Mouse (Mus musculus) erythroid progenitor cell, adult 5-6 weeks (primary cell): ENCODE data around the gene Fam131a. TPM values are rescaled to one million over a fixed set of nuclear protein-coding genes. Genes with fewer than 3 reads are reported as not detected.

Experiments used
- ATAC-seq: replicated peaks from 2 replicates; pipeline ENCODE4 v1.8.0; 2016; ENCODE audit warnings: moderate number of reproducible peaks, mild to moderate bottlenecking, moderate TSS enrichment, inconsistent platforms; ENCODE audit not compliant: poor library complexity, low FRiP score, severe bottlenecking
- total RNA-seq, 2 experiments: library from RNA; stranded (forward) in 1 of 2; stranded (reverse) in 1 of 2; fragments of 150-400 nt in 1 of 2; fragments of 186-747, 209-891 nt in 1 of 2; gene quantifications; 2 replicates each; pipeline versions ENCODE4 v1.2.3 to v1.2.4; 2015 to 2017; ENCODE audit warnings: low replicate concordance in 2 of 2

Gene Fam131a
- total RNA-seq, 2 experiments from 2014 or later = not detected

DNA sequence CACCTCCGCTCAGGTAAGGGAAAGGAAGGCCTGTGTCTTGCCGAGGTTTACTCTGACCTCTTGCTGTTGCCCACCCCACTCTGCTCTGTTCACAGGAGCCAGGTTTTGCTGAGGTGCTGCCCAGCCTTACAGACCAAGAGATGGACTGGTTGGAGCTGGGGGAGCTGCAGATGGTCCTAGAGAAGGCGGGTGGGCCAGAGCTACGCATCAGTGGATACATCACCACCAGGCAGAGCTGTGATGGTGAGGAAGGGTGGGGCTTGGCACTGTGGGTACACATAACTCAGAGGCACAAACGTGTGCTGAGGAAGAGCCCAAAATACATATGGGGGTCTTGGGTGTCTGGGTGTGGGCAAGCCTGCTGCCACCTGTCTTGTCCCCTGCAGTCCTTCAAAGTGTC lies 42.6 kb downstream of the Fam131a start:
- ATAC-seq = no peak

GRCm38 (mm10) chr16:20736168-20736567 lies 43.1 kb downstream of the Fam131a start:
- no peak for ATAC-seq

DNA sequence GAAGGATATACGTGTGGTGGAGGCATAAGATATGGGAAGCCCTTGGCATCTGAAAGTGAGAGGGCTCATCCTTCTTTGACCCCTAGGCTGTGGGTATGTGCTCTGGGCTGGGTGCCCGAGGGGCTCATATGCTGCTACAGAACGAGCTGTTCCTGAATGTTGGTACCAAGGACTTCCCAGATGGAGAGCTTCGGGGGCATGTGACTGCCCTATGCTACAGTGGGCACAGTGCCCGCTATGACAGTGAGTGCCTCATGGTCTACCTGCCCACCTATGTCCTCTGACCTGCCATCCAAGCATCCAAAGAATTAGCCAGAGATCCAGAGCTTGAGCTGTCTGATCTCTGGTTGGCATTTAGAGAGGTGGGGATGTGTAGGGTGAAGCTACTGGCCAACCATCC lies 43.8 kb downstream of the Fam131a start:
- ATAC-seq = no peak

GRCm38 (mm10) chr16:20739845-20740244 lies 46.8 kb downstream of the Fam131a start:
- no peak for ATAC-seq

GRCm38 (mm10) chr16:20746641-20747040 lies 53.6 kb downstream of the Fam131a start:
- ATAC-seq = no peak

DNA sequence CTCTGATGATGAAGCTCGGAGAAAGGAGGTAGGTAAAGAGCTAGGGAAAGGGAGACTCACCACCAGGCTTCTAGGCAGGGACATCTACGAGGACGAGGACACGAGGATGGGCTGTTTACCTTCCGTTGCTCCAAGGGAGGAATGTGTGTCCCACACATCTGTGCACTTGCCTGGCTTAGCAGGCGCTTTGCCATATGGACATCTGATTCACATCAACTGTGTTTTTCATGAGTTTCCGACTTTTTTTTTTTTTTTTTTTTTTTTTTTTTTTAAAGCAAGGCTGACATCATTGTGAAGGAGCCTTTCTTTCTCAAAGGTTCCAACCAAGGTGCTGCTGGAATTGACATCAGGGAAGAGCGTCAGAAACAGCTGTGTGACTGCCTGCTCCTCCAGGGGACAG lies 57.5 kb downstream of the Fam131a start:
- ATAC-seq = no peak

Other genes starting within 250 kb of the Fam131a start
- 33.2 and 54.9 TPM in 2 replicates for gene Eif2b5, start 194.4 kb upstream of the Fam131a start, total RNA-seq (2015; ENCODE audit: low replicate concordance)
- gene Eif2b5, start 194.4 kb upstream of the Fam131a start, total RNA-seq (2017; ENCODE audit: low replicate concordance) = 11.5 and 18.9 TPM in 2 replicates
- 6.1 and 18.0 TPM in 2 replicates for gene Dvl3, start 176.3 kb upstream of the Fam131a start, total RNA-seq (2015; ENCODE audit: low replicate concordance)
- 1.3 and 3.6 TPM in 2 replicates for gene Dvl3, start 176.3 kb upstream of the Fam131a start, total RNA-seq (2017; ENCODE audit: low replicate concordance)
- gene Ap2m1, start 157.8 kb upstream of the Fam131a start, total RNA-seq (2015; ENCODE audit: low replicate concordance) = 214 and 297 TPM in 2 replicates
- 271 and 285 TPM in 2 replicates for gene Ap2m1, start 157.8 kb upstream of the Fam131a start, total RNA-seq (2017; ENCODE audit: low replicate concordance)
- gene Abcf3, start 144.7 kb upstream of the Fam131a start, total RNA-seq (2015; ENCODE audit: low replicate concordance) = 22.2 and 23.1 TPM in 2 replicates
- 32.1 and 40.5 TPM in 2 replicates for gene Abcf3, start 144.7 kb upstream of the Fam131a start, total RNA-seq (2017; ENCODE audit: low replicate concordance)
- not detected in 2 replicates for gene Vwa5b2, start 103.8 kb upstream of the Fam131a start, total RNA-seq (2015; ENCODE audit: low replicate concordance)
- 0.77 TPM in 1 of 2 replicates, not detected in the other for gene Vwa5b2, start 103.8 kb upstream of the Fam131a start, total RNA-seq (2017; ENCODE audit: low replicate concordance)
- gene Eef1akmt4, start 81.6 kb upstream of the Fam131a start, total RNA-seq (2015; ENCODE audit: low replicate concordance) = not detected in 2 replicates
- 0.15 TPM in 1 of 2 replicates, not detected in the other for gene Eef1akmt4, start 81.6 kb upstream of the Fam131a start, total RNA-seq (2017; ENCODE audit: low replicate concordance)
- not detected in 2 replicates for gene Gm49333, start 81.6 kb upstream of the Fam131a start, total RNA-seq (2015; ENCODE audit: low replicate concordance)
- gene Gm49333, start 81.6 kb upstream of the Fam131a start, total RNA-seq (2017; ENCODE audit: low replicate concordance) = not detected in 2 replicates
- 6.7 and 6.8 TPM in 2 replicates for gene Alg3, start 81.5 kb upstream of the Fam131a start, total RNA-seq (2015; ENCODE audit: low replicate concordance)
- gene Alg3, start 81.5 kb upstream of the Fam131a start, total RNA-seq (2017; ENCODE audit: low replicate concordance) = 1.2 and 5.5 TPM in 2 replicates
- not detected in 2 replicates for gene Camk2n2, start 72.0 kb upstream of the Fam131a start, total RNA-seq (2015; ENCODE audit: low replicate concordance)
- not detected in 2 replicates for gene Camk2n2, start 72.0 kb upstream of the Fam131a start, total RNA-seq (2017; ENCODE audit: low replicate concordance)
- gene Ece2, start 63.4 kb upstream of the Fam131a start, total RNA-seq (2015; ENCODE audit: low replicate concordance) = not detected in 2 replicates
- gene Ece2, start 63.4 kb upstream of the Fam131a start, total RNA-seq (2017; ENCODE audit: low replicate concordance) = not detected in 2 replicates
- gene Psmd2, start 41.6 kb upstream of the Fam131a start, total RNA-seq (2015; ENCODE audit: low replicate concordance) = 71.7 and 115 TPM in 2 replicates
- gene Psmd2, start 41.6 kb upstream of the Fam131a start, total RNA-seq (2017; ENCODE audit: low replicate concordance) = 125 and 131 TPM in 2 replicates
- 105 and 116 TPM in 2 replicates for gene Eif4g1, start 24.9 kb upstream of the Fam131a start, total RNA-seq (2015; ENCODE audit: low replicate concordance)
- gene Eif4g1, start 24.9 kb upstream of the Fam131a start, total RNA-seq (2017; ENCODE audit: low replicate concordance) = 109 and 153 TPM in 2 replicates
- 2.9 and 10.5 TPM in 2 replicates for gene Polr2h, start 24.4 kb downstream of the Fam131a start, total RNA-seq (2015; ENCODE audit: low replicate concordance)
- 5.8 and 11.2 TPM in 2 replicates for gene Polr2h, start 24.4 kb downstream of the Fam131a start, total RNA-seq (2017; ENCODE audit: low replicate concordance)
- gene Clcn2, start 24.5 kb downstream of the Fam131a start, total RNA-seq (2015; ENCODE audit: low replicate concordance) = 11.5 and 21.0 TPM in 2 replicates
- gene Clcn2, start 24.5 kb downstream of the Fam131a start, total RNA-seq (2017; ENCODE audit: low replicate concordance) = 9.9 and 10.7 TPM in 2 replicates
- gene Chrd, start 39.9 kb downstream of the Fam131a start, total RNA-seq (2015; ENCODE audit: low replicate concordance) = not detected in 2 replicates
- not detected in 2 replicates for gene Chrd, start 39.9 kb downstream of the Fam131a start, total RNA-seq (2017; ENCODE audit: low replicate concordance)
- not detected in 2 replicates for gene Thpo, start 41.3 kb downstream of the Fam131a start, total RNA-seq (2015; ENCODE audit: low replicate concordance)
- gene Thpo, start 41.3 kb downstream of the Fam131a start, total RNA-seq (2017; ENCODE audit: low replicate concordance) = not detected in 2 replicates